Mouse (Mus musculus): ENCODE measurements around the gene Tlnrd1.
A peak's percentile ranks its signal among the peaks of the same experiment; 100 is the strongest.
"Not testable (repeated sequence)": the region's sequence is repeated elsewhere in the genome, so short reads cannot be mapped to it uniquely, and the experiment has no call there.

Tlnrd1 gene

GRCm38 (mm10) chr7:83884021-83884658 lies at the start of gene Tlnrd1, which contains the start of gene Mesd:
TSS of gene Tlnrd1 (minus strand) at chr7:83884305.
TSS of gene Mesd (plus strand) at chr7:83884466.
- peak; percentile 90 for DNase-seq

GRCm38 (mm10) chr7:83921637-83922036 lies 37.5 kb upstream of the Tlnrd1 start:
- no peak for DNase-seq

- no peak for DNase-seq
Measured at GRCm38 (mm10) chr7:83920241-83920640, 36.1 kb upstream of the Tlnrd1 start.

GRCm38 (mm10) chr7:83914566-83914965 lies 30.5 kb upstream of the Tlnrd1 start:
- peak; percentile 92 for DNase-seq

- no peak for DNase-seq
Measured at GRCm38 (mm10) chr7:83913995-83914394, 29.9 kb upstream of the Tlnrd1 start.

- DNase-seq, result no peak
Measured at GRCm38 (mm10) chr7:83913405-83913932, 29.4 kb upstream of the Tlnrd1 start.

- no peak for DNase-seq
Measured at GRCm38 (mm10) chr7:83911909-83912308, 27.8 kb upstream of the Tlnrd1 start.

GRCm38 (mm10) chr7:83904831-83905230 lies 20.7 kb upstream of the Tlnrd1 start:
- no peak for DNase-seq

- no peak for DNase-seq
Measured at GRCm38 (mm10) chr7:83902296-83903145, 18.4 kb upstream of the Tlnrd1 start.

- DNase-seq, result no peak
Measured at GRCm38 (mm10) chr7:83901425-83901824, 17.3 kb upstream of the Tlnrd1 start.

GRCm38 (mm10) chr7:83900519-83900918 lies 16.4 kb upstream of the Tlnrd1 start:
- DNase-seq, result no peak

- no peak for DNase-seq
Measured at GRCm38 (mm10) chr7:83898267-83898666, 14.2 kb upstream of the Tlnrd1 start.

- no peak for DNase-seq
Measured at GRCm38 (mm10) chr7:83896077-83896740, 12.1 kb upstream of the Tlnrd1 start.

- DNase-seq, result no peak
Measured at GRCm38 (mm10) chr7:83894348-83894747, 10.2 kb upstream of the Tlnrd1 start.

GRCm38 (mm10) chr7:83892333-83892669 lies 8.2 kb upstream of the Tlnrd1 start:
- DNase-seq, result no peak

GRCm38 (mm10) chr7:83891433-83892332 lies 7.6 kb upstream of the Tlnrd1 start:
- peak; percentile 100 for DNase-seq

GRCm38 (mm10) chr7:83889946-83890345 lies 5.8 kb upstream of the Tlnrd1 start:
- not testable (repeated sequence) for DNase-seq

GRCm38 (mm10) chr7:83889383-83889782 lies 5.3 kb upstream of the Tlnrd1 start:
- peak; percentile 24 for DNase-seq

- DNase-seq, result peak; percentile 20
Measured at GRCm38 (mm10) chr7:83886366-83887129, 2.4 kb upstream of the Tlnrd1 start.

- DNase-seq, result peak; percentile 13
Measured at GRCm38 (mm10) chr7:83885835-83886234, 1.7 kb upstream of the Tlnrd1 start.

GRCm38 (mm10) chr7:83884921-83885532 lies 922 bp upstream of the Tlnrd1 start:
- peak; percentile 13 for DNase-seq

All from lung, postnatal 14 days (tissue).